Mouse (Mus musculus): ENCODE measurements around the gene Unc13b. TPM values are rescaled to one million over a fixed set of nuclear protein-coding genes. Genes with fewer than 3 reads are reported as not detected.
A peak's percentile ranks its signal among the peaks of the same experiment; 100 is the strongest.

Gene Unc13b
- polyA plus RNA-seq, 1 experiment from 2014 or later, result 7.8 TPM

GRCm38 (mm10) chr4:43189381-43189780, 130.6 kb downstream of the Unc13b start:
- Histone ChIP-seq H3K4me2 (replicated peaks) (no peak overlapping the region), H3K27me3 (no peaks in the 10 kb centered on the region), H3K9ac (no peak overlapping the region), H3K4me3 (no peak overlapping the region), H3K4me1 (no peaks in the 10 kb centered on the region), H3K9me3 (no peaks in the 10 kb centered on the region), H3K36me3 (no peaks in the 10 kb centered on the region), H3K27ac (no peak overlapping the region)
- ATAC-seq (ENCODE audit: insufficient number of reproducible peaks, insufficient read depth, low FRiP score, low TSS enrichment), result no peak
- WGBS, result 73% methylated on average over 5 of the region's 5 CpGs

- no peak for ATAC-seq (ENCODE audit: insufficient number of reproducible peaks, insufficient read depth, low FRiP score, low TSS enrichment)
- Histone ChIP-seq H3K4me1 (peaks cover 12% of the 10 kb centered on the region; the same call in 1 of the 2 replicates), H3K36me3 (no peaks in the 10 kb centered on the region), H3K9ac (no peak overlapping the region), H3K4me3 (no peak overlapping the region), H3K4me2 (replicated peaks) (no peak overlapping the region), H3K27ac (no peak overlapping the region), H3K9me3 (no peaks in the 10 kb centered on the region), H3K27me3 (no peaks in the 10 kb centered on the region)
- 83% methylated on average over 2 of the region's 2 CpGs for WGBS
These were observed 146.2 kb downstream of the Unc13b start for GRCm38 (mm10) chr4:43204946-43205345.

- no peaks in the 10 kb centered on the region for H3K9me3 ChIP-seq
- H3K9ac ChIP-seq, result no peak overlapping the region
- no peak overlapping the region for H3K27ac ChIP-seq
- no peak for ATAC-seq (ENCODE audit: insufficient number of reproducible peaks, insufficient read depth, low FRiP score, low TSS enrichment)
- no peak overlapping the region for H3K4me2 ChIP-seq (replicated peaks)
- peaks cover 12% of the 10 kb centered on the region; the same call in 1 of the 2 replicates for H3K4me1 ChIP-seq
- H3K36me3 ChIP-seq, result no peaks in the 10 kb centered on the region
- no peaks in the 10 kb centered on the region for H3K27me3 ChIP-seq
- no peak overlapping the region for H3K4me3 ChIP-seq
- 43% methylated on average over 4 of the region's 4 CpGs for WGBS
These were observed 146.8 kb downstream of the Unc13b start for GRCm38 (mm10) chr4:43205571-43205970.

GRCm38 (mm10) chr4:43206989-43207388, 148.2 kb downstream of the Unc13b start:
- Histone ChIP-seq H3K9me3 (no peaks in the 10 kb centered on the region), H3K4me1 (peaks cover 12% of the 10 kb centered on the region; the same call in 1 of the 2 replicates), H3K9ac (no peak overlapping the region), H3K36me3 (no peaks in the 10 kb centered on the region), H3K4me2 (replicated peaks) (no peak overlapping the region), H3K4me3 (no peak overlapping the region), H3K27ac (no peak overlapping the region), H3K27me3 (no peaks in the 10 kb centered on the region)
- ATAC-seq (ENCODE audit: insufficient number of reproducible peaks, insufficient read depth, low FRiP score, low TSS enrichment), result no peak
- WGBS, result 70% methylated on average over 5 of the region's 5 CpGs

GRCm38 (mm10) chr4:43209081-43209579, 150.4 kb downstream of the Unc13b start:
- Histone ChIP-seq H3K9me3 (no peaks in the 10 kb centered on the region), H3K27ac (peak overlapping the region; percentile 72), H3K36me3 (no peaks in the 10 kb centered on the region), H3K4me1 (peaks cover 12% of the 10 kb centered on the region; the same call in 1 of the 2 replicates), H3K9ac (peak overlapping the region; percentile 55), H3K4me3 (peak overlapping the region; percentile 31), H3K4me2 (replicated peaks) (peak overlapping the region; percentile 53), H3K27me3 (no peaks in the 10 kb centered on the region)
- no peak for ATAC-seq (ENCODE audit: insufficient number of reproducible peaks, insufficient read depth, low FRiP score, low TSS enrichment)
- WGBS, result 3% methylated on average over 8 of the region's 8 CpGs

DNA sequence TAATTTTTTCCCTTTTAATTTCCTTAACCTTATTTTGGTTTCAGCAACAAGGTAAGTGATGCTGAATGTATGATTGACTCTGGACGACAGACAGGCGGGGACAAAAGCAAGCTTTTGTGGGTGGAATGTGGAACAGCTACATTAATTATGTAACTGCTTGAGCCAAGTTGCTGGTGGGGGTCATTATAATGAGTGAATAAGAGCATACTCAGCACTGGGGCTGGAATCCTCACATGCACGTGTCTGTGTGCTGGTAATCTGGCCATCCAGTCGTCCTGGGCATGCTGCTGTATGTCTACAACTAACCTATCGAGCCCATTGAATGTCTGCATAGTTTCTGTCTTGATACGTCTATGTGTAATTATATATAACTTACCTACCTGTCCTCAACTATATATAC, 150.9 kb downstream of the Unc13b start:
- Histone ChIP-seq H3K4me2 (replicated peaks) (peak overlapping the region; percentile 53), H3K36me3 (no peaks in the 10 kb centered on the region), H3K4me3 (peak overlapping the region; percentile 31), H3K27me3 (no peaks in the 10 kb centered on the region), H3K4me1 (peaks cover 12% of the 10 kb centered on the region; the same call in 1 of the 2 replicates), H3K27ac (peak overlapping the region; percentile 72; the same call in 1 of the 2 replicates), H3K9ac (peak overlapping the region; percentile 55), H3K9me3 (no peaks in the 10 kb centered on the region)
- ATAC-seq (ENCODE audit: insufficient number of reproducible peaks, insufficient read depth, low FRiP score, low TSS enrichment), result no peak
- 48% methylated on average over 6 of the region's 6 CpGs for WGBS

- 68% methylated on average over 3 of the region's 3 CpGs for WGBS
- no peak overlapping the region for H3K4me3 ChIP-seq
- H3K4me1 ChIP-seq, result no peaks in the 10 kb centered on the region
- H3K4me2 ChIP-seq (replicated peaks), result no peak overlapping the region
- no peaks in the 10 kb centered on the region for H3K36me3 ChIP-seq
- H3K9ac ChIP-seq, result no peak overlapping the region
- no peak for ATAC-seq (ENCODE audit: insufficient number of reproducible peaks, insufficient read depth, low FRiP score, low TSS enrichment)
- H3K27me3 ChIP-seq, result peaks cover 2% of the 10 kb centered on the region; the same call in 1 of the 2 replicates
- H3K9me3 ChIP-seq, result no peaks in the 10 kb centered on the region
- no peak overlapping the region for H3K27ac ChIP-seq
These were observed 157.7 kb downstream of the Unc13b start for GRCm38 (mm10) chr4:43216491-43216890.

DNA sequence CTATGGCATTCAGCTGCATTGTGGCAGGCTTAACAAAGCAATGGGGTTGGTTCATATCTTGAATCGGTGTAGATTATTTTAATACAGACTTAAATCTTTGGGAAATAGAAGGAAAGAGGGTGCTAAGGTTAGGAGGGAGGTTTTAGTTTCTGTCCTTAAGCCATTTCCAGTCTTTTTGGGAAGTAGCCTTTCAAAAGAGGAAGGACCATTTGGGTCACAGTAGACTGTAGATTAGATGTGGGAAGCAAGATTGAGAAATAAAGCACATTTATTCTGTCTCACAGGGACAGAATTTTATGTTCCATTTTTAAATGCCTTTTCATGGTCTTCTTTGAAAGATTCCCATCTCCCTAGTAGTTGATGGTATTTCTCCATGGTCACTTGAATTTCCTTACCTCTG, 159.2 kb downstream of the Unc13b start:
- Histone ChIP-seq H3K4me3 (no peak overlapping the region), H3K36me3 (no peaks in the 10 kb centered on the region), H3K27me3 (peaks cover 2% of the 10 kb centered on the region; the same call in 1 of the 2 replicates), H3K9ac (no peak overlapping the region), H3K4me2 (replicated peaks) (no peak overlapping the region), H3K27ac (no peak overlapping the region), H3K4me1 (no peaks in the 10 kb centered on the region), H3K9me3 (no peaks in the 10 kb centered on the region)
- 100% methylated on average over 1 of the region's 1 CpGs for WGBS
- no peak for ATAC-seq (ENCODE audit: insufficient number of reproducible peaks, insufficient read depth, low FRiP score, low TSS enrichment)

DNA sequence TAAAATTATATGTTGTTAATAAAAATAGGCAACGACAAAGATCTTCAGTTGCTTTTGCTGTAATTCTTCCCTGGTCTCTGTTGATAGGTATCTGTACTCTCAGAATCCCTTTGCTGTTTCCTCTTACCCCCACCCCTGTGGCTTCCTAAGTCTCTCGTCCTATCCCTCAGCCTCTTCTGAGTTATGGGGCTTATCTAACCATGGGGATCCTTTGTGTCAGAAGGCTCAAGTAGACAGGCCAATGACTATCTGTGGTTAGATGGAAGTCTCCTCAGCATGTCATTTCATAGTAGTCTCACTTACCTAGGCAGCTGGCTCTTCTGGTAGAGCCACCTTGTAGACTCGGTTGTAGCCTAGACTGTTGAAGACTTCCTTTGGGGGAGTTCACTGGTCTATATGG, 173.1 kb downstream of the Unc13b start:
- Histone ChIP-seq H3K4me2 (replicated peaks) (no peak overlapping the region), H3K4me3 (no peak overlapping the region), H3K9ac (no peak overlapping the region), H3K27ac (no peak overlapping the region), H3K9me3 (no peaks in the 10 kb centered on the region), H3K4me1 (no peaks in the 10 kb centered on the region), H3K36me3 (no peaks in the 10 kb centered on the region), H3K27me3 (no peaks in the 10 kb centered on the region)
- WGBS, result 89% methylated on average over 3 of the region's 3 CpGs
- no peak for ATAC-seq (ENCODE audit: insufficient number of reproducible peaks, insufficient read depth, low FRiP score, low TSS enrichment)

- no peak overlapping the region for H3K27ac ChIP-seq
- ATAC-seq (ENCODE audit: insufficient number of reproducible peaks, insufficient read depth, low FRiP score, low TSS enrichment), result no peak
- H3K4me2 ChIP-seq (replicated peaks), result no peak overlapping the region
- H3K4me3 ChIP-seq, result no peak overlapping the region
- H3K4me1 ChIP-seq, result no peaks in the 10 kb centered on the region
- no peaks in the 10 kb centered on the region for H3K9me3 ChIP-seq
- no peaks in the 10 kb centered on the region for H3K27me3 ChIP-seq
- 91% methylated on average over 1 of the region's 1 CpGs for WGBS
- no peak overlapping the region for H3K9ac ChIP-seq
- H3K36me3 ChIP-seq, result no peaks in the 10 kb centered on the region
These were observed 174.2 kb downstream of the Unc13b start for GRCm38 (mm10) chr4:43232985-43233384.

DNA sequence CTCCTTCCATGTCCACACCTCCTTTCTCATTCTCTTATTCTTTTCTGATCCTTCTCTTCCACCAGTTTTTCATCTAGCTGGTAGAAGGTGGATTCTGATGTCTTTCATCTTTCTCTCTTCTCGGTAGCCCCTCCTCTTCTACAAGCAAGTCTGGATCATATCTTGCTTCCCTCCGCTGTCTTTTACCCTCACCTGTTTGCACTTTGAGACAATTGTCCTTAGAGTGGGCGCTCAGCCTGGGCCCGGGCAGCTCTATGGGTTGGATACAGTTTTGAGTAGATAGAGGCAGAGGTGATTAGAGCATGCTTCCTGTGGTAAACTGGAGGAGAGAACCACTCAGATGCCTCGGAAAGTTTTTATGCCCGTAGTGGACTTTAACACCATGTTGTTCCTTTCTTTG, 174.7 kb downstream of the Unc13b start:
- H3K27ac ChIP-seq, result no peak overlapping the region
- no peaks in the 10 kb centered on the region for H3K4me1 ChIP-seq
- no peak overlapping the region for H3K4me2 ChIP-seq (replicated peaks)
- no peaks in the 10 kb centered on the region for H3K27me3 ChIP-seq
- no peaks in the 10 kb centered on the region for H3K9me3 ChIP-seq
- H3K9ac ChIP-seq, result no peak overlapping the region
- 79% methylated on average over 6 of the region's 6 CpGs for WGBS
- no peak overlapping the region for H3K4me3 ChIP-seq
- no peaks in the 10 kb centered on the region for H3K36me3 ChIP-seq
- ATAC-seq (ENCODE audit: insufficient number of reproducible peaks, insufficient read depth, low FRiP score, low TSS enrichment), result no peak

DNA sequence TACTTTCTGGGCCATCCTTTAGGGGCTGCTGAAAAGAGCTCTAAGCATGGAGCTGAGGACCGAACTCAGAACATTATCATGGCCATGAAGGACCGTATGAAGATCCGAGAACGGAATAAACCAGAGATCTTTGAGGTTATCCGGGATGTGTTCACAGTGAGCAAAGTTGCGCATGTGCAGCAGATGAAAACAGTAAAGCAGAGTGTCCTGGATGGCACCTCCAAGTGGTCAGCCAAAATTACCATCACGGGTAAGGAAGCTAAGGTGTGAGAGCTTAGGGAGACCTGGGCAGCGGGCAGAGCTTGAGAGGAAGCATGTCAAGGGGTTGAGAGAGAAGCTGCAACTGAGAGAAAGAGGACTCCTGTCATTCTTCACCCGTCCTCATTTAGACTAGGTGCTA, 178.1 kb downstream of the Unc13b start:
- no peaks in the 10 kb centered on the region for H3K36me3 ChIP-seq
- H3K4me1 ChIP-seq, result no peaks in the 10 kb centered on the region
- no peaks in the 10 kb centered on the region for H3K9me3 ChIP-seq
- ATAC-seq (ENCODE audit: insufficient number of reproducible peaks, insufficient read depth, low FRiP score, low TSS enrichment), result no peak
- H3K27me3 ChIP-seq, result no peaks in the 10 kb centered on the region
- no peak overlapping the region for H3K9ac ChIP-seq
- 93% methylated on average over 9 of the region's 9 CpGs for WGBS
- H3K27ac ChIP-seq, result no peak overlapping the region
- H3K4me3 ChIP-seq, result no peak overlapping the region
- H3K4me2 ChIP-seq (replicated peaks), result no peak overlapping the region

Data from embryonic facial prominence, embryonic 12.5 days (tissue).